Mouse (Mus musculus): Measurements from ENCODE around the gene Rnf227.

DNA sequence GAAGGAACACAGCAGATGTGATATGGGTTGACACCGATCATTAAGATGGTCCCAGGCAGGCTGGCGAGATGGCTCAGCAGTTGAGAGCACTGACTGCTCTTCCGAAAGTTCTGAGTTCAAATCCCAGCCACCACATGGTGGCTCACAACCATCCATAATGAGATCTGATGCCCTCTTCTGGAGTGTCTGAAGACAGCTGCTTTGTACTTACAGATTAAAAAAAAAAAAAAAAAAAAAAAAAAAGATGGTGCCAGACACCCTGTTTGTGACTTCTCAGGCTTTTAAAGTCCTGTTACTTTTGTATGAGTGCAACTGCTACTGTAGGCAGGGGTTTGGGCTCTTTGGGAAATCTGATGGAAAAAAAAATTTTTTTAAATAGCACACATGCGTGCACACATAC is 48.4 kb downstream of the Rnf227 start:
- TF ChIP-seq GATA1 (IDR thresholded peaks at IDR 0.05; ENCODE audit: low read length): no peak
- no peak for TF ChIP-seq TAL1 (IDR thresholded peaks at IDR 0.05; ENCODE audit: low read length)
